Mouse (Mus musculus) lung, postnatal 0 days (tissue): ENCODE measurements around the gene Kmt2e.

Experiments used
- CTCF ChIP-seq: IDR thresholded peaks from 2 replicates; pipeline ENCODE4 v1.5.1; 2016; ENCODE audit warnings: antibody characterized with exemption, mild to moderate bottlenecking
- EP300 ChIP-seq: IDR thresholded peaks from 2 replicates; pipeline ENCODE4 v1.6.1; 2016; ENCODE audit warnings: antibody characterized with exemption, mild to moderate bottlenecking, control low read depth

GRCm38 (mm10) chr5:23403161-23403560, 31.1 kb upstream of the Kmt2e start:
- TF ChIP-seq CTCF (no peak), EP300 (no peak)
